ENCODE assay signal across 28 mouse cellular contexts in genomic region chr3:84816951-84817350, GRCm38 (mm10). TPM values are rescaled to one million over a fixed set of nuclear protein-coding genes. Genes with fewer than 3 reads are reported as not detected.
DNase-seq lines count a peak whose midpoint lies in the region; ATAC-seq and TF ChIP-seq lines count a peak whose summit lies in the region.
"Had no signal": no experiment of that assay in that cellular context is flagged by ENCODE, and none has a peak within 500 bp of the region (broad histone marks: within the 10 kb centered on the region; RNA-seq: fewer than 3 reads in every experiment).

No protein-coding gene starts in this region.

- ATAC-seq in erythroblast, adult 5-6 weeks (replicated peaks; ENCODE audit: low FRiP score, poor library complexity, severe bottlenecking) = no peak
- no peak for ATAC-seq in liver, embryonic 13.5 days (ENCODE audit: low read depth)
- ATAC-seq in liver, embryonic 14.5 days (ENCODE audit: insufficient read depth) = no peak
- no peak for ATAC-seq in heart, embryonic 12.5 days (ENCODE audit: insufficient number of reproducible peaks, low FRiP score)
- ATAC-seq: forebrain, embryonic 14.5 days; intestine, postnatal 0 days had no signal

- TF ChIP-seq POLR2A in CH12.LX (IDR thresholded peaks at IDR 0.05; ENCODE audit: low read depth, low read length) = no peak

- H3K27me3 ChIP-seq in erythroblast, embryonic 14.5 days (ENCODE audit: control insufficient read depth) = no peaks in the 10 kb centered on the region
- H3K27me3 ChIP-seq in liver, embryonic 13.5 days = no peaks in the 10 kb centered on the region
- no peaks in the 10 kb centered on the region for H3K27me3 ChIP-seq in CH12.LX (replicated peaks)
- no peaks in the 10 kb centered on the region for H3K27me3 ChIP-seq in liver, embryonic 14.5 days (ENCODE audit: control insufficient read depth, insufficient read depth, low read length)
- no peaks in the 10 kb centered on the region for H3K27me3 ChIP-seq in heart, embryonic 12.5 days (replicated peaks)
- H3K27me3 ChIP-seq: embryonic facial prominence, embryonic 12.5 days; limb, embryonic 12.5 days; megakaryocyte, embryonic 14.5 days; midbrain, embryonic 12.5 days had no signal

- H3K79me2 ChIP-seq in CH12.LX (replicated peaks; ENCODE audit: control insufficient read depth, extremely low read depth, insufficient read depth, poor library complexity, severe bottlenecking) = peaks cover 66% of the 10 kb centered on the region

- 29% methylated on average over 1 of the region's 1 CpGs for WGBS in liver, embryonic 13.5 days (ENCODE audit: insufficient replicate concordance)
- WGBS in liver, embryonic 14.5 days (ENCODE audit: insufficient replicate concordance) = 22% methylated on average over 1 of the region's 1 CpGs
- WGBS in heart, embryonic 12.5 days = 63% methylated on average over 1 of the region's 1 CpGs

- H3K9me3 ChIP-seq in erythroblast, embryonic 14.5 days (ENCODE audit: control insufficient read depth, low read length) = no peaks in the 10 kb centered on the region
- no peaks in the 10 kb centered on the region for H3K9me3 ChIP-seq in liver, embryonic 13.5 days (replicated peaks)
- H3K9me3 ChIP-seq in CH12.LX (replicated peaks; ENCODE audit: low read length) = no peaks in the 10 kb centered on the region
- H3K9me3 ChIP-seq in liver, embryonic 14.5 days (ENCODE audit: control insufficient read depth, low read length) = no peaks in the 10 kb centered on the region
- no peaks in the 10 kb centered on the region for H3K9me3 ChIP-seq in heart, embryonic 12.5 days (replicated peaks)
- H3K9me3 ChIP-seq: embryonic facial prominence, embryonic 12.5 days; limb, embryonic 12.5 days; megakaryocyte, embryonic 14.5 days; midbrain, embryonic 12.5 days had no signal

- TF ChIP-seq CTCF in CH12.LX (conservative IDR thresholded peaks at IDR 0.05 in 1 of 2, IDR thresholded peaks at IDR 0.05 in 1 of 2; ENCODE audit: low read depth in 2 of 2, low read length in 2 of 2) = no peak
- no peak for TF ChIP-seq CTCF in liver, embryonic 14.5 days (IDR thresholded peaks at IDR 0.05; ENCODE audit: low read depth)

- no peak overlapping the region; the same call in 1 of the 2 replicates for H3K27ac ChIP-seq in liver, embryonic 13.5 days
- no peak overlapping the region for H3K27ac ChIP-seq in CH12.LX (ENCODE audit: insufficient read depth, low read depth)
- H3K27ac ChIP-seq in liver, embryonic 14.5 days = no peak overlapping the region
- no peak overlapping the region for H3K27ac ChIP-seq in heart, embryonic 12.5 days (ENCODE audit: poor library complexity, severe bottlenecking)
- H3K27ac ChIP-seq: embryonic facial prominence, embryonic 12.5 days; left cerebral cortex, adult 2 months; limb, embryonic 12.5 days; midbrain, embryonic 12.5 days had no signal

- peak; percentile 54 for DNase-seq in liver, embryonic 13.5 days
- no peak for DNase-seq in liver
- DNase-seq in CH12.LX (ENCODE audit: extremely low read depth) = no peak
- DNase-seq in liver, embryonic 14.5 days (ENCODE audit: low read depth in 3 of 3, low spot score in 3 of 3) = peak; percentile 30 to 56 (median 42)
- no peak for DNase-seq in adrenal gland, adult 8-10 months
- DNase-seq: adrenal gland, postnatal 36 days; cerebellum, adult 8-10 months; cerebellum, postnatal 25 days; gastrocnemius, postnatal 25 days; heart, adult 11 months; heart, postnatal 4 days; kidney, adult 9 months; kidney, postnatal 10 days; lung, postnatal 36 days; right cerebral cortex, adult 18-20 months; spleen, adult 18-20 months; thymus, adult 2 months; thymus, postnatal 36 days had no signal

- peak overlapping the region; percentile 19 for H3K4me3 ChIP-seq in erythroblast, embryonic 14.5 days (replicated peaks)
- H3K4me3 ChIP-seq in liver, embryonic 13.5 days (replicated peaks) = peak overlapping the region; percentile 100; the same call in 1 of the 2 replicates
- peak overlapping the region in 2 of 3 experiments; percentile 71 to 95 for H3K4me3 ChIP-seq in CH12.LX (replicated peaks in 1 of 3; ENCODE audit: low read depth in 2 of 3, low read length in 2 of 3, poor library complexity in 1 of 3)
- no peak overlapping the region for H3K4me3 ChIP-seq in liver, embryonic 14.5 days (ENCODE audit: insufficient read depth in 1 of 2, low read depth in 2 of 2, low read length in 2 of 2)
- no peak overlapping the region for H3K4me3 ChIP-seq in heart, embryonic 12.5 days
- H3K4me3 ChIP-seq: left cerebral cortex, adult 2 months had no signal

- dilution Hi-C loops in CH12.LX (cut with MboI; ENCODE audit: extremely low pct_ligation_motif_present, extremely low pct_unique_long_range_greater_than_20kb, low sequenced_read_pairs) = no loop called here

- no peak overlapping the region for H3K9ac ChIP-seq in liver, embryonic 13.5 days
- peak overlapping the region; percentile 94 for H3K9ac ChIP-seq in CH12.LX (ENCODE audit: insufficient read depth, low read depth)
- H3K9ac ChIP-seq in liver, embryonic 14.5 days (replicated peaks) = no peak overlapping the region
- H3K9ac ChIP-seq in heart, embryonic 12.5 days = no peak overlapping the region
- H3K9ac ChIP-seq: embryonic facial prominence, embryonic 12.5 days; limb, embryonic 12.5 days had no signal

- TF ChIP-seq EP300 in CH12.LX (IDR thresholded peaks at IDR 0.05; ENCODE audit: low read length) = no peak
- 0 out of 2 replicates have a peak, but pooled peaks have one; percentile 12 for TF ChIP-seq EP300 in liver, embryonic 14.5 days (IDR thresholded peaks at IDR 0.05; ENCODE audit: low read depth)

- no peak for TF ChIP-seq RAD21 in CH12.LX (IDR thresholded peaks at IDR 0.05; ENCODE audit: low read depth, low read length)

- H3K36me3 ChIP-seq in erythroblast, embryonic 14.5 days (ENCODE audit: control insufficient read depth) = peaks cover 27% of the 10 kb centered on the region
- H3K36me3 ChIP-seq in liver, embryonic 13.5 days = peaks cover 9% of the 10 kb centered on the region; the same call in 1 of the 2 replicates
- H3K36me3 ChIP-seq in CH12.LX (replicated peaks in 1 of 2; ENCODE audit: control insufficient read depth in 1 of 2, insufficient read depth in 1 of 2, low read length in 1 of 2) = peaks cover 0 to 16% of the 10 kb centered on the region in 2 experiments
- no peaks in the 10 kb centered on the region for H3K36me3 ChIP-seq in liver, embryonic 14.5 days (replicated peaks; ENCODE audit: control insufficient read depth, insufficient read depth, low read depth)
- 0 out of 2 replicates have a peak, but pooled peaks cover 6% of the 10 kb centered on the region for H3K36me3 ChIP-seq in heart, embryonic 12.5 days
- H3K36me3 ChIP-seq: embryonic facial prominence, embryonic 12.5 days; midbrain, embryonic 12.5 days had no signal

- H3K4me2 ChIP-seq in liver, embryonic 13.5 days = 0 out of 2 replicates have a peak overlapping the region, but pooled peaks have one; percentile 13
- peak overlapping the region; percentile 68; the same call in 1 of the 2 replicates for H3K4me2 ChIP-seq in CH12.LX (ENCODE audit: insufficient read depth, low read depth, poor library complexity, severe bottlenecking)
- peak overlapping the region; percentile 89 for H3K4me2 ChIP-seq in liver, embryonic 14.5 days (ENCODE audit: low read depth)
- H3K4me2 ChIP-seq in heart, embryonic 12.5 days = no peak overlapping the region

- H3K4me1 ChIP-seq in erythroblast, embryonic 14.5 days (ENCODE audit: control insufficient read depth) = peaks cover 43% of the 10 kb centered on the region
- H3K4me1 ChIP-seq in liver, embryonic 13.5 days (replicated peaks) = peaks cover 37% of the 10 kb centered on the region
- H3K4me1 ChIP-seq in CH12.LX (ENCODE audit: control insufficient read depth in 1 of 2, insufficient read depth in 2 of 2) = peaks cover 8 to 54% of the 10 kb centered on the region in 2 experiments
- H3K4me1 ChIP-seq in liver, embryonic 14.5 days (replicated peaks; ENCODE audit: control insufficient read depth in 2 of 2, insufficient read depth in 2 of 2, low read length in 1 of 2) = peaks cover 11 to 20% of the 10 kb centered on the region in 2 experiments
- peaks cover 20% of the 10 kb centered on the region for H3K4me1 ChIP-seq in heart, embryonic 12.5 days (replicated peaks)

- in situ Hi-C loops in CH12.LX (cut with MboI; ENCODE audit: low pct_ligation_motif_present, low pct_unique_long_range_greater_than_20kb, low sequenced_read_pairs) = loop anchor here (10.0 kb wide), 1 partner anchor 122 kb away; no protein-coding TSS in a partner anchor

TF ChIP-seq in CH12.LX, 34 proteins besides CTCF, POLR2A, EP300 and RAD21:
- TF ChIP-seq E2F4 (IDR thresholded peaks at IDR 0.05; ENCODE audit: insufficient replicate concordance, low read depth, low read length) = no peak
- TF ChIP-seq USF1 (IDR thresholded peaks at IDR 0.05; ENCODE audit: low read depth, low read length) = no peak
- TF ChIP-seq MXI1 (IDR thresholded peaks at IDR 0.05; ENCODE audit: low read depth, low read length) = no peak
- TF ChIP-seq SMC3 (IDR thresholded peaks at IDR 0.05; ENCODE audit: low read depth, low read length) = no peak
- TF ChIP-seq PAX5 (IDR thresholded peaks at IDR 0.05; ENCODE audit: low read length) = no peak
- no peak for TF ChIP-seq NELFE (IDR thresholded peaks at IDR 0.05; ENCODE audit: low read depth, low read length)
- no peak for TF ChIP-seq JUN (IDR thresholded peaks at IDR 0.05; ENCODE audit: insufficient read depth, low read depth, low read length)
- TF ChIP-seq UBTF (IDR thresholded peaks at IDR 0.05; ENCODE audit: low read depth, low read length) = no peak
- TF ChIP-seq HCFC1 (IDR thresholded peaks at IDR 0.05; ENCODE audit: low read depth, low read length) = no peak
- TF ChIP-seq IRF4 (IDR thresholded peaks at IDR 0.05; ENCODE audit: low read depth, low read length) = no peak
- no peak for TF ChIP-seq ZMIZ1 (IDR thresholded peaks at IDR 0.05; ENCODE audit: low read depth, low read length)
- TF ChIP-seq SIN3A (IDR thresholded peaks at IDR 0.05; ENCODE audit: low read length) = no peak
- no peak for TF ChIP-seq CHD1 (IDR thresholded peaks at IDR 0.05; ENCODE audit: low read depth, low read length)
- TF ChIP-seq NRF1 (IDR thresholded peaks at IDR 0.05; ENCODE audit: low read depth, low read length) = no peak
- no peak for TF ChIP-seq BHLHE40 (IDR thresholded peaks at IDR 0.05; ENCODE audit: low read depth, low read length)

RNA-seq across cellular contexts. Expression of gene Fbxw7, which starts 1.9 kb away (rescaled TPM):
- polyA plus RNA-seq in erythroblast, embryonic 14.5 days (2012) = 0.25 and 0.34 TPM in 2 replicates
- total RNA-seq in erythroblast, adult 5-6 weeks (2015; ENCODE audit: low replicate concordance) = 0.77 and 4.8 TPM in 2 replicates
- total RNA-seq in erythroblast, adult 5-6 weeks (2017; ENCODE audit: low replicate concordance) = 7.5 and 8.4 TPM in 2 replicates
- polyA plus RNA-seq in liver, embryonic 13.5 days (2015; fragmentation: Nextera tagmentation; extraction: Ambion mirVana) = 3.8 and 4.1 TPM in 2 replicates
- total RNA-seq in CH12.LX (2012; rRNA removed) (28.5 and 32.5 TPM in 2 replicates), CH12.LX (2014; rRNA removed) (29.8 and 32.6 TPM in 2 replicates)
- polyA plus RNA-seq in CH12.LX (2012; ENCODE audit: insufficient read length, low read depth) = 28.4 and 31.3 TPM in 2 replicates
- polyA plus RNA-seq in liver, embryonic 14.5 days (2012; rRNA removed) = 1.6 and 2.5 TPM in 2 replicates
- 2.4 and 2.8 TPM in 2 replicates for polyA plus RNA-seq in liver, embryonic 14.5 days (2014; fragmentation: Nextera tagmentation; extraction: Ambion mirVana)
- 10 to 100 TPM; 17.7 to 20.8 (median 20.0) TPM for total RNA-seq in adrenal gland, adult 8-10 months (2022)
- polyA plus RNA-seq in heart, embryonic 12.5 days (2016; fragmentation: Nextera tagmentation; extraction: Ambion mirVana) = 6.9 and 8.0 TPM in 2 replicates

Comparison
In these comparisons a context has a peak if more than half of its experiments do, and no peak if none do; other contexts are left out.
1. H3K4me3 ChIP-seq: peak in erythroblast, embryonic 14.5 days (single experiment), liver, embryonic 13.5 days (single experiment) and CH12.LX (2 of 3); none in liver, embryonic 14.5 days (0 of 2) and heart, embryonic 12.5 days (single experiment).
2. DNase-seq: peak in liver, embryonic 13.5 days (single experiment) and liver, embryonic 14.5 days (3 of 3); none in liver (single experiment), CH12.LX (single experiment) and adrenal gland, adult 8-10 months (single experiment).